Mouse (Mus musculus) neural tube, embryonic 15.5 days (tissue): ENCODE measurements at regions not wholly inside any gene's neighbourhood (a gene's known extent, or its start where the extent isn't known, plus 50 kb on each side); places are given as distances from the start of the nearest gene placed in this dataset.
A peak's percentile ranks its signal among the peaks of the same experiment; 100 is the strongest.

Experiments
- ATAC-seq: fragments of 200-750 bp; cut with Nextera tagmentation; 2 replicates; pipeline ENCODE4 v1.8.0; 2017; ENCODE audit warnings: mild to moderate bottlenecking, moderate TSS enrichment, moderate library complexity; ENCODE audit not compliant: low FRiP score
- H3K27ac ChIP-seq: fragments of 300-500 bp; sonication (generic); replicated peaks from 2 replicates; pipeline ENCODE4 v1.5.1; 2015; ENCODE audit warnings: mild to moderate bottlenecking, inconsistent platforms
- H3K27me3 ChIP-seq: fragments of 300-500 bp; sonication (generic); replicated peaks from 2 replicates; pipeline ENCODE4 v1.6.1; 2015; ENCODE audit warnings: inconsistent platforms
- H3K36me3 ChIP-seq: fragments of 300-500 bp; sonication (generic); 2 replicates; pipeline ENCODE4 v1.6.1; 2015; ENCODE audit warnings: inconsistent platforms
- H3K4me1 ChIP-seq: fragments of 300-500 bp; sonication (generic); 2 replicates; pipeline ENCODE4 v1.6.1; 2015; ENCODE audit warnings: inconsistent platforms
- H3K4me2 ChIP-seq: fragments of 300-500 bp; sonication (generic); 2 replicates; pipeline ENCODE4 v1.6.1; 2015; ENCODE audit warnings: inconsistent platforms, mild to moderate bottlenecking, moderate library complexity
- H3K4me3 ChIP-seq: fragments of 300-500 bp; sonication (generic); replicated peaks from 2 replicates; pipeline ENCODE4 v1.5.1; 2015; ENCODE audit warnings: mild to moderate bottlenecking, inconsistent platforms
- H3K9ac ChIP-seq: fragments of 300-500 bp; sonication (generic); replicated peaks from 2 replicates; pipeline ENCODE4 v1.6.1; 2015; ENCODE audit warnings: mild to moderate bottlenecking, inconsistent platforms
- H3K9me3 ChIP-seq: fragments of 300-500 bp; sonication (generic); replicated peaks from 2 replicates; pipeline ENCODE4 v1.6.1; 2016; ENCODE audit warnings: inconsistent platforms
- WGBS: fragments of 180-500 bp; shearing (Covaris S2); methylation state at CpG from one replicate; pipeline ENCODE4 v1.1.7; 2015; ENCODE audit warnings: mixed read lengths; 5-methylcytosine and 5-hydroxymethylcytosine counted together

- no peaks in the 10 kb centered on the region for H3K36me3 ChIP-seq
- peak overlapping the region; percentile 3 for H3K4me2 ChIP-seq
- no peak overlapping the region for H3K4me3 ChIP-seq
- no peaks in the 10 kb centered on the region for H3K9me3 ChIP-seq
- no peaks in the 10 kb centered on the region for H3K27me3 ChIP-seq
- 13% methylated on average over 6 of the region's 6 CpGs for WGBS
- no peak overlapping the region for H3K27ac ChIP-seq
- H3K4me1 ChIP-seq = no peaks in the 10 kb centered on the region
- ATAC-seq = no peak
- no peak overlapping the region for H3K9ac ChIP-seq
These were observed 1042.9 kb downstream of the Tecrl start for GRCm38 (mm10) chr5:82312054-82312453.

- H3K4me2 ChIP-seq = no peak overlapping the region
- H3K9ac ChIP-seq = no peak overlapping the region
- H3K9me3 ChIP-seq = no peaks in the 10 kb centered on the region
- H3K36me3 ChIP-seq = no peaks in the 10 kb centered on the region
- H3K4me3 ChIP-seq = no peak overlapping the region
- H3K27ac ChIP-seq = no peak overlapping the region
- no peaks in the 10 kb centered on the region for H3K4me1 ChIP-seq
- WGBS = 54% methylated on average over 5 of the region's 5 CpGs
- ATAC-seq = no peak
- no peaks in the 10 kb centered on the region for H3K27me3 ChIP-seq
These were observed 1066.7 kb downstream of the Tecrl start for GRCm38 (mm10) chr5:82288069-82288845.

GRCm38 (mm10) chr5:82253356-82254104 is 1101.5 kb downstream of the Tecrl start:
- Histone ChIP-seq H3K4me2 (no peak overlapping the region), H3K9ac (no peak overlapping the region), H3K27ac (no peak overlapping the region), H3K9me3 (no peaks in the 10 kb centered on the region), H3K36me3 (no peaks in the 10 kb centered on the region), H3K4me1 (no peaks in the 10 kb centered on the region), H3K27me3 (no peaks in the 10 kb centered on the region), H3K4me3 (no peak overlapping the region)
- WGBS = 87% methylated on average over 3 of the region's 3 CpGs
- no peak for ATAC-seq

- WGBS = 52% methylated on average over 3 of the region's 3 CpGs
- H3K4me3 ChIP-seq = no peak overlapping the region
- H3K4me2 ChIP-seq = no peak overlapping the region
- H3K27ac ChIP-seq = no peak overlapping the region
- H3K4me1 ChIP-seq = no peaks in the 10 kb centered on the region
- no peaks in the 10 kb centered on the region for H3K27me3 ChIP-seq
- H3K36me3 ChIP-seq = no peaks in the 10 kb centered on the region
- no peaks in the 10 kb centered on the region for H3K9me3 ChIP-seq
- no peak overlapping the region for H3K9ac ChIP-seq
- no peak for ATAC-seq
These were observed 1128.7 kb downstream of the Tecrl start for GRCm38 (mm10) chr5:82226329-82226728.

GRCm38 (mm10) chr5:82223622-82224021 is 1131.4 kb downstream of the Tecrl start:
- WGBS = 65% methylated on average over 2 of the region's 2 CpGs
- H3K4me3 ChIP-seq = no peak overlapping the region
- H3K27ac ChIP-seq = no peak overlapping the region
- ATAC-seq = no peak
- no peaks in the 10 kb centered on the region for H3K27me3 ChIP-seq
- no peaks in the 10 kb centered on the region for H3K36me3 ChIP-seq
- no peaks in the 10 kb centered on the region for H3K4me1 ChIP-seq
- H3K9ac ChIP-seq = no peak overlapping the region
- H3K4me2 ChIP-seq = no peak overlapping the region
- no peaks in the 10 kb centered on the region for H3K9me3 ChIP-seq

- Histone ChIP-seq H3K4me3 (no peak overlapping the region), H3K36me3 (no peaks in the 10 kb centered on the region), H3K27ac (no peak overlapping the region), H3K9me3 (no peaks in the 10 kb centered on the region), H3K9ac (no peak overlapping the region), H3K4me1 (no peaks in the 10 kb centered on the region), H3K4me2 (no peak overlapping the region), H3K27me3 (no peaks in the 10 kb centered on the region)
- ATAC-seq = no peak
- 82% methylated on average over 3 of the region's 3 CpGs for WGBS
These were observed 1151.4 kb downstream of the Tecrl start for GRCm38 (mm10) chr5:82203606-82204005.
